Mouse (Mus musculus) frontal cortex, adult 2 months (tissue): ENCODE measurements around the gene Loxl3. TPM values are rescaled to one million over a fixed set of nuclear protein-coding genes. Genes with fewer than 3 reads are reported as not detected.

Experiments
- DNase-seq, 2 experiments: peaks; one replicate each; pipeline ENCODE4 v3.0.0; 2022; ENCODE audit warnings: low spot score in 1 of 2; ENCODE audit errors: extremely low spot score in 1 of 2
- polyA plus RNA-seq: library from polyadenylated mRNA; depleted of rRNA; stranded (reverse); fragments of >200 nt; gene quantifications from 2 replicates; pipeline ENCODE4 v1.2.3, GENCODE M21; 2012

Gene Loxl3
- polyA plus RNA-seq, 1 experiment: 6.4 TPM

- DNase-seq: no peak
Measured at GRCm38 (mm10) chr6:83015749-83016148, 18.2 kb upstream of the Loxl3 start.

GRCm38 (mm10) chr6:83017190-83017589, 16.8 kb upstream of the Loxl3 start:
- no peak for DNase-seq

GRCm38 (mm10) chr6:83019044-83019443, 14.9 kb upstream of the Loxl3 start:
- DNase-seq: no peak

GRCm38 (mm10) chr6:83020121-83020520, 13.9 kb upstream of the Loxl3 start:
- no peak for DNase-seq

GRCm38 (mm10) chr6:83020836-83021593, 13.0 kb upstream of the Loxl3 start:
- DNase-seq: no peak

- DNase-seq: no peak
Measured at GRCm38 (mm10) chr6:83023008-83023407, 11.0 kb upstream of the Loxl3 start.

GRCm38 (mm10) chr6:83023786-83024185, 10.2 kb upstream of the Loxl3 start:
- DNase-seq: no peak

GRCm38 (mm10) chr6:83024421-83024820, 9.6 kb upstream of the Loxl3 start:
- no peak for DNase-seq

GRCm38 (mm10) chr6:83025221-83025620, 8.8 kb upstream of the Loxl3 start:
- DNase-seq: no peak

GRCm38 (mm10) chr6:83027293-83027692, 6.7 kb upstream of the Loxl3 start:
- no peak for DNase-seq

- no peak for DNase-seq
Measured at GRCm38 (mm10) chr6:83027706-83028105, 6.3 kb upstream of the Loxl3 start.

GRCm38 (mm10) chr6:83029777-83030176, 4.2 kb upstream of the Loxl3 start:
- DNase-seq: no peak

GRCm38 (mm10) chr6:83031111-83031510, 2.9 kb upstream of the Loxl3 start:
- DNase-seq: no peak

- DNase-seq: no peak
Measured at GRCm38 (mm10) chr6:83031921-83032590, 1.9 kb upstream of the Loxl3 start.

GRCm38 (mm10) chr6:83032769-83033191, 1.2 kb upstream of the Loxl3 start:
- DNase-seq: no peak

GRCm38 (mm10) chr6:83034463-83035055, 586 bp downstream of the Loxl3 start:
- no peak for DNase-seq

- no peak for DNase-seq
Measured at GRCm38 (mm10) chr6:83037188-83037587, 3.2 kb downstream of the Loxl3 start.

GRCm38 (mm10) chr6:83038496-83039012, 4.6 kb downstream of the Loxl3 start:
- DNase-seq: peak; percentile 64 to 92

- no peak for DNase-seq
Measured at GRCm38 (mm10) chr6:83040601-83041000, 6.6 kb downstream of the Loxl3 start.

- no peak for DNase-seq
Measured at GRCm38 (mm10) chr6:83043561-83043960, 9.6 kb downstream of the Loxl3 start.

GRCm38 (mm10) chr6:83043993-83044392, 10.0 kb downstream of the Loxl3 start:
- no peak for DNase-seq
